In genomic region chr5:96162399-96163331, GRCm38 (mm10) we compare ENCODE assay signal across 7 mouse cellular contexts. TPM values are rescaled to one million over a fixed set of nuclear protein-coding genes. Genes with fewer than 3 reads are reported as not detected.
DNase-seq lines count a peak whose midpoint lies in the region; ATAC-seq lines count a peak whose summit lies in the region.

No protein-coding gene starts in this region.

- H3K36me3 ChIP-seq in embryonic facial prominence, embryonic 11.5 days (replicated peaks; ENCODE audit: control insufficient read depth, insufficient read depth, low read depth, low read length) = no peaks in the 10 kb centered on the region
- no peaks in the 10 kb centered on the region for H3K36me3 ChIP-seq in limb, embryonic 11.5 days (ENCODE audit: control insufficient read depth, insufficient read depth, low read length)
- H3K36me3 ChIP-seq in midbrain, embryonic 14.5 days (ENCODE audit: control insufficient read depth, insufficient read depth, low read length) = no peaks in the 10 kb centered on the region

- peak overlapping the region; percentile 96 for H3K4me3 ChIP-seq in embryonic facial prominence, embryonic 11.5 days (ENCODE audit: low read depth, low read length)
- H3K4me3 ChIP-seq in limb, embryonic 11.5 days (ENCODE audit: low read depth, low read length) = peak overlapping the region; percentile 93
- H3K4me3 ChIP-seq in midbrain, embryonic 14.5 days (replicated peaks; ENCODE audit: low read depth, low read length) = peak overlapping the region; percentile 89

- under 1% methylated on average over 56 of the region's 56 CpGs for WGBS in embryonic facial prominence, embryonic 11.5 days
- WGBS in limb, embryonic 11.5 days = 0% methylated on average over 55 of the region's 56 CpGs
- WGBS in midbrain, embryonic 14.5 days = under 1% methylated on average over 56 of the region's 56 CpGs

- H3K9me3 ChIP-seq in embryonic facial prominence, embryonic 11.5 days (replicated peaks; ENCODE audit: control insufficient read depth, low read length) = no peaks in the 10 kb centered on the region
- no peaks in the 10 kb centered on the region for H3K9me3 ChIP-seq in limb, embryonic 11.5 days (ENCODE audit: control insufficient read depth, low read length)
- no peaks in the 10 kb centered on the region for H3K9me3 ChIP-seq in midbrain, embryonic 14.5 days (ENCODE audit: control insufficient read depth, low read length)

- peak; percentile 86 for ATAC-seq in embryonic facial prominence, embryonic 11.5 days (replicated peaks; ENCODE audit: insufficient number of reproducible peaks, low FRiP score, low TSS enrichment, low read depth)
- ATAC-seq in granulocyte monocyte progenitor cell, adult 5-6 weeks (replicated peaks; ENCODE audit: poor library complexity, severe bottlenecking) = peak; percentile 57
- ATAC-seq in limb, embryonic 11.5 days (ENCODE audit: insufficient number of reproducible peaks, low FRiP score, low TSS enrichment, low read depth) = peak; percentile 85
- ATAC-seq in midbrain, embryonic 14.5 days (ENCODE audit: low FRiP score, low TSS enrichment) = peak; percentile 92

- no peaks in the 10 kb centered on the region for H3K27me3 ChIP-seq in embryonic facial prominence, embryonic 11.5 days (ENCODE audit: control insufficient read depth, insufficient read depth, low read length)
- no peaks in the 10 kb centered on the region for H3K27me3 ChIP-seq in limb, embryonic 11.5 days (ENCODE audit: control insufficient read depth, insufficient read depth, low read length)
- no peaks in the 10 kb centered on the region for H3K27me3 ChIP-seq in midbrain, embryonic 14.5 days (ENCODE audit: control insufficient read depth, insufficient read depth, low read length)

- H3K4me1 ChIP-seq in embryonic facial prominence, embryonic 11.5 days (ENCODE audit: control insufficient read depth, insufficient read depth, low read length) = no peaks in the 10 kb centered on the region
- H3K4me1 ChIP-seq in limb, embryonic 11.5 days (ENCODE audit: control insufficient read depth, insufficient read depth, low read length) = no peaks in the 10 kb centered on the region; the same call in 1 of the 2 replicates
- peaks cover 14% of the 10 kb centered on the region for H3K4me1 ChIP-seq in midbrain, embryonic 14.5 days (ENCODE audit: control insufficient read depth, insufficient read depth, low read length)

- H3K9ac ChIP-seq in embryonic facial prominence, embryonic 11.5 days (replicated peaks; ENCODE audit: low read length) = peak overlapping the region; percentile 98
- peak overlapping the region; percentile 98 for H3K9ac ChIP-seq in limb, embryonic 11.5 days (ENCODE audit: low read length)
- peak overlapping the region; percentile 96 for H3K9ac ChIP-seq in midbrain, embryonic 14.5 days (replicated peaks; ENCODE audit: low read length)

- DNase-seq in adrenal gland, postnatal 14 days = peak; percentile 93
- peak; percentile 94 for DNase-seq in embryonic facial prominence, embryonic 11.5 days (ENCODE audit: low spot score)
- peak; percentile 78 for DNase-seq in kidney, adult 11 months
- peak; percentile 90 for DNase-seq in limb, embryonic 11.5 days (ENCODE audit: low spot score)
- peak; percentile 97 for DNase-seq in midbrain, embryonic 14.5 days
- DNase-seq in spleen, adult 18-20 months = peak; percentile 74 to 77

- peak overlapping the region; percentile 98 for H3K27ac ChIP-seq in embryonic facial prominence, embryonic 11.5 days (replicated peaks; ENCODE audit: low read depth, low read length)
- peak overlapping the region; percentile 98 for H3K27ac ChIP-seq in limb, embryonic 11.5 days (replicated peaks; ENCODE audit: low read depth, low read length)
- H3K27ac ChIP-seq in midbrain, embryonic 14.5 days (replicated peaks; ENCODE audit: low read depth, low read length) = peak overlapping the region; percentile 99

- H3K4me2 ChIP-seq in embryonic facial prominence, embryonic 11.5 days (ENCODE audit: low read depth, low read length) = peak overlapping the region; percentile 76
- peak overlapping the region; percentile 63 for H3K4me2 ChIP-seq in limb, embryonic 11.5 days (ENCODE audit: low read depth, severe bottlenecking)
- peak overlapping the region; percentile 82 for H3K4me2 ChIP-seq in midbrain, embryonic 14.5 days (ENCODE audit: low read length)

RNA-seq across cellular contexts. Expression of gene Cnot6l, which starts 1.3 kb away (rescaled TPM):
- 86.3 and 94.8 TPM in 2 replicates for total RNA-seq in adrenal gland, postnatal 14 days (2021)
- polyA plus RNA-seq in embryonic facial prominence, embryonic 11.5 days (2014; fragmentation: Nextera tagmentation; extraction: Ambion mirVana) = 13.7 and 13.8 TPM in 2 replicates
- 77.2 and 102 TPM in 2 replicates for total RNA-seq in granulocyte monocyte progenitor cell, adult 5-6 weeks (2014; fragmentation: Nextera tagmentation)
- 60.2 and 77.5 TPM in 2 replicates for total RNA-seq in granulocyte monocyte progenitor cell, adult 5-6 weeks (2017)
- 12.6 and 15.2 TPM in 2 replicates for polyA plus RNA-seq in limb, embryonic 11.5 days (2014; fragmentation: Nextera tagmentation; extraction: Ambion mirVana)
- 17.7 and 19.2 TPM in 2 replicates for polyA plus RNA-seq in midbrain, embryonic 14.5 days (2014; fragmentation: Nextera tagmentation; extraction: Ambion mirVana)

RNA-seq across cellular contexts. Expression of gene Mrpl1, which starts 46.6 kb away (rescaled TPM):
- 22.2 and 23.2 TPM in 2 replicates for total RNA-seq in adrenal gland, postnatal 14 days (2021)
- 26.5 and 29.7 TPM in 2 replicates for polyA plus RNA-seq in embryonic facial prominence, embryonic 11.5 days (2014; fragmentation: Nextera tagmentation; extraction: Ambion mirVana)
- 22.2 and 22.6 TPM in 2 replicates for total RNA-seq in granulocyte monocyte progenitor cell, adult 5-6 weeks (2014; fragmentation: Nextera tagmentation)
- 51.1 and 57.3 TPM in 2 replicates for total RNA-seq in granulocyte monocyte progenitor cell, adult 5-6 weeks (2017)
- polyA plus RNA-seq in limb, embryonic 11.5 days (2014; fragmentation: Nextera tagmentation; extraction: Ambion mirVana) = 24.9 and 25.2 TPM in 2 replicates
- 16.3 and 17.5 TPM in 2 replicates for polyA plus RNA-seq in midbrain, embryonic 14.5 days (2014; fragmentation: Nextera tagmentation; extraction: Ambion mirVana)

Comparison
In these comparisons a context has a peak if more than half of its experiments do, and no peak if none do; other contexts are left out.
1. Peak in every context shown above with its lines: DNase-seq, ATAC-seq, H3K4me3 ChIP-seq and H3K27ac ChIP-seq.